Mouse (Mus musculus) kidney, adult 11 months (tissue): ENCODE results near the gene Dhrs2.
A peak's percentile ranks its signal among the peaks of the same experiment; 100 is the strongest.

Source experiments
- DNase-seq: peaks from one replicate; pipeline ENCODE4 v3.0.0; 2022

Gene Dhrs2

DNA sequence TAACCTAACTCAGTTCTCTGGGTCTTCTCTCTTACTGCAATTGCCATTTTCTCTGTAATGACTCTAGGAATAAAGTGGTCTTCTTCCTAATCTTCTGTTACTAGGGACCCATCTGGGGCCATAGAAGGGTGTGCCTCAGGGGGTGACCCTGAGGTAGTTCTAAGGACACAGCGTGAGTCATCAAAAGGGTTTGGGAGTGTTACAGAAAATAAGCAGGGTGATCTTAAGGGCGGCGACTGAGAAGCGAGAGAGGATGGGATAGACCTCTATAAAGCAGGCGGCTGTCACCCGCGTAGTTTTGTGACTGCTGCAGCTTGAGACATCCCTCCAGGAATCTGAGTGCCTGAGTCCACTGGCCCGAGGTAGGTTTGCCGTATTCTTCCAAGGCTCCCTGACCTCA, at the start of gene Dhrs2:
Gene Dhrs2, plus strand, starts transcription at position 301 of the 400 bp plus-strand sequence.
- DNase-seq: no peak

- no peak for DNase-seq
These were observed 47.6 kb upstream of the Dhrs2 start for GRCm38 (mm10) chr14:55174164-55174563.

- DNase-seq: peak; percentile 38
These were observed 44.5 kb upstream of the Dhrs2 start for GRCm38 (mm10) chr14:55177274-55177673.

GRCm38 (mm10) chr14:55180951-55181350, 40.9 kb upstream of the Dhrs2 start:
- no peak for DNase-seq

GRCm38 (mm10) chr14:55183231-55183630, 38.6 kb upstream of the Dhrs2 start:
- no peak for DNase-seq

DNA sequence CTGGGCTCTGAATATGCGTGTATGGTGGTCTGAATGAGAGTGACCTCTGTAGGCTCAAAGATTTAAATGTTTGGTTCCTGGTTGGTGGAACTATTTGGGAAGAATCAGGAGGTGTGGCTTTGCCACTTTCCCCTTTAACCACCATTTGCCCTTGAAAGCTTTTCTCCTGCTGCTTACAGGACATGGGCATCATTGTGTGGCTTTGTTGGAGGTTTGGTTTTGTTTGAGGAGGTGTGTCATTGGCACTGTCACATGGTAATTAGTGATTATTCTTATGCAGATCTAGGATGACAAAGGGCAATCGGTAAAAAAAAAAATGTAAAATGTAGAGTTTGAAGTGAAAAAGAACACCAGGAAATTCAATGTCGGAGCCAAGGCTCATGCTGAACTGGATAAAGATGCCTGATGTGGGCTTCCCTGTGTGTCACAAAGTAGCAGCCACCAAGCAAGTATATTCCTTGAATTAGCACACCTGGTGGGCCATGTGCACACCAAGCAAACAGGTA, 37.1 kb upstream of the Dhrs2 start:
- no peak for DNase-seq

DNA sequence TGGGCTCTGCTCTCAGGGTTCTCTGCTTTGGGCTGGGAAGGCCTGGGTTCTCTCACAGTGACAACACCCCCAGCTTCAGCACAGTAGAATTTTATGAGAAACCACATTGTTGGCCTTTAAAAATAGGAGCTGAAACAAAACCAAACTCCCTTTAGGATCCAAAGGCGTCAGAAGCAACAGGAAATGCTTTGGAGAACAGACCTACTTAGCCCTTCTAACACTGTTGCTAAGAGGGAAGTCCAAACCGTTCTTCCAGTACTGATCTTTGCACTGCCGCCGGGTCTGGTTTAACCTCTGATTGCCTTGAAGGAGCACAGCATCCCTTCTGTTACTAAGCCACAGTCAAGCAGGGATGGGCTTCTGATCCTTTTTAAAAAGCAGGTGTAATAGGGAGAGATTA, 33.3 kb upstream of the Dhrs2 start:
- no peak for DNase-seq

DNA sequence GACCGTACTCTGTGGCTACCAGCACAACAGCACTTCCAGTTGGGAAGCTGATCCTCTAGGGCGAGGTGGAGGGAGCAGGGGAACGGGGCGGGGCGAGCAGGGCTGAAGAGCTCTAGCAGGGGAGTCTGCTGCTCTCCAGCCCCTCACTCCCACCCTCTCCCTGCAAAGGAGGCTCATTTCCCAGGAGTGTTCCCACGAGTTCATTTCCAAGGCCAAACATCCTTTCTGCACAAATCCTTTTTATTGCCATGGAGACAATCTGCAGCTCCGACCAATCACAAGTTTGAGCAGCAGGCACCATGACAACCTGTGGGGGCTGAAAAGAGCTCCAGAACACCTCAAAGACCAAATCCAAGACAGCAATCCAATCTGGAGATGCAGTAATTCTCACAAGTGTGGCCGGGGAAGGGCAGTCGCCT, 32.4 kb upstream of the Dhrs2 start:
- DNase-seq: no peak

DNA sequence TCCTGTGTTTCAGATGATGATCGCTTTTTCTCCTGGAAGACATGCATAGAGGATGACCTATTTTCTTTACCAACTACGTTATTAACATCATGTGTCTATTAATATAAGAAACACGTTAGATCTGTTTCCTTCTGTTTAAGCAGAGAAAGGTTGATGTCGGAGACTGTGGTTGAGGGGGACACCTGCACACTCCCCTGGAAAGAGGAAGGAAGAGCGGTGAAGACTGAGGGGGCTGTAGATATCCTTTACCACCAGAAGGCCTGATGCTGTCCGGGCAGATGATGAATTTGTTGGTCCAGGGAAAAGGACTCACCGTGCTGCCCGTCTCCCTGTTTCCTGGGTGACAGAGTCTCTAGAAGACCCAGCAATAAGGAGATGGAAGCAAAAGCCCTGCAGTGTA, 28.5 kb upstream of the Dhrs2 start:
- no peak for DNase-seq

GRCm38 (mm10) chr14:55193876-55194635, 27.8 kb upstream of the Dhrs2 start:
- DNase-seq: peak; percentile 17

DNA sequence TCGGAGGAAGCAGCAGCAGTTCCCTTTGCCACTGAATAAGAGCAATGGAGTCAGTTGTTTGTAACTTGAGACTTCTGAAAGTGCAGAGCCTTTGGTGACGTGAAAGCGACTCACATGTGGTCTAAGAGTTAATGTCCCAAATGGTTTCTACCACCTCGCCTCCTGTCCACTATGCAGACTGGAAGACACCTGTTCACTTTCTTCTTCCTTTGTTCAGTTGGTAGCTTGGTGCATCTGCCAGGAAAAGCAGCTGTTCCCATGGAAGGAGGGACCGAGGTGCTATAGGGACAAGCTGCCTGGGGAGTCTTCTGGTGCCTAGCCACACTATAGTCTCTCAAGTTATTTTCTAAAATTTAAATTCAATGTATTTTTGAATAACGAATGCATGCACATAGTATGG, 27.0 kb upstream of the Dhrs2 start:
- DNase-seq: no peak

DNA sequence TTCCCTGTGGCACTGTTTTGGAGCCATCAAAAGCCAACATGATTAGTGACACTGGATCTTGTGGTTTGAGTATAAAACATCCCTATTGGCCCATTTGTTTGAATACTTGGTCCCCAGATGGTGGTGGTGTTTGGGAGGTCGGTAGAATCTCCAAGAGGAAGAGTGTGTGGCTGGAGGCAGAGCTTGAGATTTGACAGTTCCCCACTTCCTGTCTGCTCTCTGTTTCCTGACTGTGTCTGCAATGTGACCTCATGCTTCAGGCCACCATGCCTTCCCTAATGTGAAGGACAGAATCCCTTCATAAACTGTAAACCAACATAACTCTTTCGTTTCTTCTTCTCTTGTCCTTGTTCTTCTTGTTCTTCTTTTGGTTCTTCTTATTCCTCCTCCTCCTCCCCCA, 24.7 kb upstream of the Dhrs2 start:
- DNase-seq: no peak

- no peak for DNase-seq
These were observed 23.6 kb upstream of the Dhrs2 start for GRCm38 (mm10) chr14:55198187-55198586.

DNA sequence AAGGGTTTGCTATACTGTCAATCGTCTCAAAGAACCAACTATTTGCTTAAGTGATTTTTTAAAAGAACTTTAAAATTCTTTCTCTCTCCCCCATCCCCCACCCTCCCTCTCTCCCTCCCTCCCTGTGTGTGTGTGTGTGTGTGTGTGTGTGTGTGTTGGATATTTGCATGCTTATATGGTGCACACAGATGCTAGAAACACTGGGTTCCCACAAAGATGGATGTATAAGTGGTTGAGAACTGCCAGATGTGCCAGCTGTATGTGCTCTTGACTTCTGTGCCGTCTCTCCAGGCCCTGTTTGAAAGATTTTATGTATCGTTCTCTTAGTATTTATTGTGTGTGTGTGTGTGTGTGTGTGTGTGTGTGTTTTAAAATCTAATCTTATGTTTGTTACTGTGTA, 17.3 kb upstream of the Dhrs2 start:
- DNase-seq: no peak

- no peak for DNase-seq
These were observed 16.6 kb upstream of the Dhrs2 start for GRCm38 (mm10) chr14:55205045-55205750.

GRCm38 (mm10) chr14:55208306-55208705, 13.5 kb upstream of the Dhrs2 start:
- DNase-seq: no peak

DNA sequence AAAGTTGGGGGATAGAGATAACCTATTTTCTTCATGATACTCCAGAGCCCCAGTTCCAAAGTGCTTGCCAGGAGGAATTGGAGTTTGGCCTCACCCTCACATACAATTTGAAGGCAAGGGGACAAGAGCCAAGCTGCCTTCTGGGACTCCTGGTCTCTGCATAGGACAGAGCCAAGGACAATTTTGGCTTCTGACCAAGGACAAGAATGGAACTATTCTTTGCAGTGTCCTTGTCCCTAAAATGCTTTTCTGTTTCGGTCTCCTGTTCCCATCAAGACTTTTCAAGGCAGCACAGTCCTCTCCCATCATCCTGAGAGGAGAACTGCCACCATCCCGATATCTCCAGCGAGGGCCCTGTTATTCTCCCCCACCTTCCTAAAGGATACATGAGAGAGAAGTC, 8.2 kb upstream of the Dhrs2 start:
- no peak for DNase-seq

- DNase-seq: no peak
These were observed 7.3 kb upstream of the Dhrs2 start for GRCm38 (mm10) chr14:55214507-55214906.

DNA sequence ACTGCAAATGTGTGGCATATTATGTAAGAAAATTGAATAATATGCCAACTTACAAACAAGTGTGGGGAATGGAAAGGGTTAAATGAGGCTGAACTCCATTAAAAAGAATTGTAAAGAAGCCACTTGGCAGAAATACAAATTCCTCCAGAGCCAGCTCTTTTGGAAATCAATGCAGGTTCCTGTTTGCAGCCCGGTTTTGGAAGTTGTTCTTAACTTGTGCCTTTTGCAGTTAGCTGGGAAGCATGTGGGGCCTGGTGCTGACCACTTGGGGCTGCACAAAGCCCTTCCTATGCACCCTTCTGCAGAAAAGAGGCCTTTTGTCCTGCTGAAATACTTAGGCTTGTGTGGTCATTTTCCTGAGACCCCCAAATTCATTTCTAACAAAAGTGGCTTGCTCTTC, 1.4 kb downstream of the Dhrs2 start:
- no peak for DNase-seq

DNA sequence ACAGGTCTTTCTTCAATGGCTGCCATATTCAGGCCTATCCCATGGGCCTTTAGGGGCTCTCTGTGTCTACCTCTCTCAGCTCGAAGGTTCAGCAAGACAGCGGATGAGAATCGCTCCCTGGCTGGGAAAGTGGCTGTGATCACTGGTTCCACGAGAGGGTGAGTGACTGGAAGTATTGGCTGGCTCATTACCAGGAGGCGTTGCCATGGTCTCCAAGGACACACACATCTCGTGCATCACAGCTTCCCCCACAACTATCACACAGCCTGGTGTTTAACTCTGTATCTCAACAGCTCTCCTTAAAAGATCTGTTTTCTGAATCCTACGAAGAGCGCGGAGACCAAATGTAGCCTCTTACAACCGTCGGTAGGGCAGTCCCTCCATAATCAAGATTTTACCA, 12.8 kb downstream of the Dhrs2 start:
- no peak for DNase-seq

- no peak for DNase-seq
These were observed 14.9 kb downstream of the Dhrs2 start for GRCm38 (mm10) chr14:55236685-55237084.

GRCm38 (mm10) chr14:55242664-55243063, 20.9 kb downstream of the Dhrs2 start:
- DNase-seq: no peak

- DNase-seq: no peak
These were observed 25.4 kb downstream of the Dhrs2 start for GRCm38 (mm10) chr14:55247181-55247580.

- DNase-seq: no peak
These were observed 26.5 kb downstream of the Dhrs2 start for GRCm38 (mm10) chr14:55248284-55248683.
